Mouse (Mus musculus) c-Kit-positive CD71-negative TER-119-negative erythroid progenitor cells, embryonic 14.5 days (primary cell): ENCODE results near the gene Mark1.

Experiments used
- DNase-seq: peaks from one replicate; pipeline ENCODE4 v3.0.0-alpha.2; 2013; ENCODE audit warnings: low read depth

Mark1 gene

GRCm38 (mm10) chr1:184851741-184852618 lies 147.4 kb downstream of the Mark1 start:
- DNase-seq: peak; percentile 70

- no peak for DNase-seq
These were observed 148.2 kb downstream of the Mark1 start for GRCm38 (mm10) chr1:184851166-184851565.

- DNase-seq: no peak
These were observed 152.4 kb downstream of the Mark1 start for GRCm38 (mm10) chr1:184846973-184847372.
